Mouse (Mus musculus) left cerebral cortex, adult 8-10 months (tissue): ENCODE data around the gene Stk40. TPM values are rescaled to one million over a fixed set of nuclear protein-coding genes. Genes with fewer than 3 reads are reported as not detected.

ENCODE experiments used
- DNase-seq, 2 experiments: peaks; one replicate each; pipeline ENCODE4 v3.0.0; 2022; ENCODE audit warnings: low spot score in 2 of 2
- total RNA-seq, 4 experiments: library from RNA; stranded (reverse); gene quantifications; 2 replicates each; pipeline ENCODE4 v1.2.4; 2022

The Stk40 gene
- total RNA-seq, 4 experiments from 2014 or later = 28.8 to 37.6 (median 33.8) TPM

DNA sequence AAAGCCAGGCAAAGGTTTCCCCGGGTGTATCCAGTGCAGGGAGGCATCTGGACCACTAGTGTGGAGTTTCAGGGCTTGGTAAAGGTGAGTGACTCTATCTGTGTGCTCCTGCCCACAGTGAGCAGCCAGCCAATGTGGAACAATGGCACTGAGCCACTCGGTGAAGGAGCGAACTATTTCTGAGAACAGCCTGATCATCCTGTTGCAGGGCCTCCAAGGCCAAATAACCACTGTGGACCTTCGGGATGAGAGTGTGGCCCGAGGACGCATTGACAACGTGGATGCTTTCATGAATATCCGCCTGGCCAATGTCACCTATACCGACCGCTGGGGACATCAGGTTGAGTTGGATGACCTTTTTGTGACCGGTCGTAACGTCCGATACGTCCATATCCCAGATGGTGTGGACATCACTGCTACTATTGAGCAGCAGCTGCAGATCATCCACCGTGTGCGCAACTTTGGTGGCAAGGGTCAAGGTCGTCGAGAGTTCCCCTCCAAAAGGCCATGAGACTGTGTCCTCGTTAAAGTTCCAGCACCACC is 6.0 kb upstream of the Stk40 start:
- DNase-seq = no peak

GRCm38 (mm10) chr4:126099365-126099764 is 4.4 kb upstream of the Stk40 start:
- DNase-seq = no peak

DNA sequence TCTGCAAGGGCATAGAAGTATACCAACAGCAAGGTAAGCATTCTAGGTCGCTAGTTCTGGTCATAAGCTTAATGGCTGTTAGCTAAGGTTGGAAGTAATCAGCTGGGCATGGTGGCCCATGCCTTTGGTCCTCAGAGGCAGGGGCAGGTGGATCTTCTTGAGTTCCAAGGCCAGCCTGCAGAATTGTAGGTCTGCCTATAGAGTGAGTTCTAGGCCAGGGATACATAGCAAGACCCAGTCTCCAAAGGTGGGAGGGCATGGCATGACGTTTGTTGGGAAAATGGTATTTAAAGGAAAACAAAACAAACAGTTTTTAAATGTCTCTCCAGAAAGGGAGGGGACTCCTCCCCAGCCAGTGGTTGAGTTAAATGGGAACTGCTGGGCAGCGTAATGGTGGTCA is 3.0 kb upstream of the Stk40 start:
- no peak for DNase-seq

- DNase-seq = peak in 1 of 2 experiments; percentile 65
Measured at GRCm38 (mm10) chr4:126102061-126102841, 1.5 kb upstream of the Stk40 start.

- peak; percentile 60 to 89 for DNase-seq
Measured at GRCm38 (mm10) chr4:126103057-126103581, 638 bp upstream of the Stk40 start.

- peak in 1 of 2 experiments; percentile 42 for DNase-seq
Measured at GRCm38 (mm10) chr4:126104261-126105075, 711 bp downstream of the Stk40 start.

- no peak for DNase-seq
Measured at GRCm38 (mm10) chr4:126105131-126105783, 1.5 kb downstream of the Stk40 start.

DNA sequence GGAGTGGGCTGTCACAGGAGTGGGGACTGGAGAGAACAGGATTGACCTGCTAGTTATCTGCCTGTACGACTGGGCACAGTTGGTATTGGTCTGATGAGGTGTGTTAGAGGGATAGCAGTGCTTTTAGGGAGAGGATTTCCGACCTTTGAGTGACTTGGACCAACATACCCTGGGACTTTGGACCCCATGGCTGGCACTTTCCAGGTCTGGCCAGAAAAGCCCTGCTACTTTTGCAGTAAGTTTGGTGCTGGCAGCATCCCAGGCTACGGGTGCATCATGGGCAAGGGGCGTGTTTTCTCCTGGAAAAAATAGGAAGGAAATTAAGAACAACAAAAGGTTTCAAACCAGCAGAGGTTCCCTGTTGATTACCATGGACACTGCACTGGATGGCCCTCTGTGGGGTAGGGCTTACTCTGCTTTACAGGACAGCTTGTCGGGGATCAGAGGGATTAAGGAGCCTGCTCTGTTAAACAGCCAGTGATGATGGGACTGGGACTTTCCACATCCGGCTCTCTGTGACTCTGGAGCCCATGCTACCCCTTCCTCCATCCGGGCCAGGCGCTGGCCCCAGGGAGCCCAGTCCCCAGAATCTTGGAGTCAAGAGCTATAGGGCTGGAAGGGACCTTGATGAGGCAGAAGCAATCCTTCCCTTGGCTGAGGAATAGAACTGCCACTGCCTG is 4.4 kb downstream of the Stk40 start:
- no peak for DNase-seq

GRCm38 (mm10) chr4:126109613-126110373 is 6.0 kb downstream of the Stk40 start:
- no peak for DNase-seq

GRCm38 (mm10) chr4:126110374-126111152 is 6.8 kb downstream of the Stk40 start:
- DNase-seq = peak; percentile 62 to 84

- DNase-seq = no peak
Measured at GRCm38 (mm10) chr4:126111153-126111549, 7.4 kb downstream of the Stk40 start.

DNA sequence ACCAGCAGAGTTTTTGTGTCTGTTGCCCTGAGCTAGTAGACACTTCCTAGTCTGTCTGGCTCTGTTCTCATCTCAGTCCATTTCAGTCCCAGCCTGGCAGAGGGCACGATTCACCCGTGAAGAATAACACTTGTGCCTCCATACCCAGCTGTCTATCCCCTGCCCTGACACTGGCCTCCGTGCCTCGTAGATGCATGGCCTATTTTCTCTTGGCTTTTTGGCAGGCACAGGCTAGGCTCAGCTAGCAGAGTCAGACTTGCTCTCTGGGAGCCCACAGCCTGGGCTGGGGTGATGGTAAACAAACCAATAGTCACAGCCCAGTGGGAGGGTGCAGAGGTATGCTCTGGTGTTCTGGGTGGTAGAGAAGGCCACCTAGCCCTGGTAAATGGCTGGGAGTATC is 9.5 kb downstream of the Stk40 start:
- no peak for DNase-seq

DNA sequence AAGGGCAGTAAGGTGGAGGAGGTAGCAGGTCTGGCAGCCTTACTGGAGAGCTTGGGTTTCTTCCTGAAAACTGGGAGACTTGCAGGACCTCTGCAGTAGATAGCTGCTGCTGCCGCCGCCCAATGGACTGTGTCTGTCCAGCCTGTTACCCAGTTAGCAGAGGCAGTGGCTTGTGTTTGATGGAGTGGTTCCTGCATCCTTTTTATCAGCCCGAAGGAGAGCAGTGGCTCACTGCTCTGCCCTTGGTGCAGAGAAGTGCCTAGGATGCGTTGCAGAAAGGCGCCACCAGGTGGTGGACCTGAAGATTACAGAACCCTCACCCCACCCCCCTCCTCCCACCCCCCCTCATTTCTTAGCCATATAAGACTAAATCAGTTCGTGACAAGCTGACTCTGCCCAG is 10.2 kb downstream of the Stk40 start:
- no peak for DNase-seq

GRCm38 (mm10) chr4:126115411-126115810 is 11.7 kb downstream of the Stk40 start:
- no peak for DNase-seq

DNA sequence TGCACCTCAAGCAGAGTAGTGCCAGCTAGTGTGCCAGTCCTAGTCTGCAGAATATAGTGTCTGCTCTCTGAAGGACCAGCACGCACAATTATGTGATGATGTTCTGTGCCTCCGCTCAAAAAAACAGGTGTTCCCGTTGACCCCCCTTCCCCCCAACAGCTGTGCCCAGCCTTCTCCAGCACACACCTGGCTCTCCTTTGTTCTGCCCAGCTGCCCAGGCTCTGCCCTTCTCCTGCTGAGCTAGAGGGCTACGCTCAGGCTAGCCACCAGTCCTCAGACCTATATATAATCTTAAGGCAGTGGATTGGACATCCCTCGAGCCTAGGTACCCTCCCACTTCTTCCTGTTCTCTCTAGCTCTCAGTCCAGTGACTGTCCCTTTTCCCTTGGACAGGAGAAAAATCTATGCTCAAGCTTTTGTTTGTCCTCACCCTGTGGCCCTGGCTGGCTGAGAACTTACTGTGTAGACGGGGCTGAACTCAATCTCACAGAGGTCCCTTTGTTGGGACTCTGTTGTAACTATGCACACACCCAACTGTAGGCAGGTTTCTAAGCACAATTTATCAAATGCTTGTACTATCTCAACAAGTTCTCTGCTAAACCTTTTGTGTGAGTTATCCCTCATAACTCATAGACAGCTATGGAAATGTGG is 12.2 kb downstream of the Stk40 start:
- DNase-seq = no peak

DNA sequence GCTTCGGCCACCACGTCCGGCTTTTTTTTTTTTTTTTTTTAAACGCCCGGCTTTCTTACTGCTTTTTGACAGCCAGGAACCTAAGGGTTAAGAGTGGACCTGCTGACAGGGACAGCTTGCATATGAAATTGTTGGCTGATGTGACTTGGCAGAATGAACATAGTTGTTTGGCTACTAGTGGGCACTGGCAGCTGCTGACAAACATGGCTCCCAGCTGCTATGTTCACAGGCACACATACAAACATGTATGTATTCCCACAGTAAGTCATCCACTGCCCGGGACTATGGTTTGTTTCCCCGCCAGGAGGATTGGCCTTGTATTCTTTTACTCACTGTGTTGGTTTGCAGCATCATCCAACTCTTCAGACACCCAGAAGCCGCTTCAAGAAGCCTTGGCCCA is 13.4 kb downstream of the Stk40 start:
- DNase-seq = no peak

DNA sequence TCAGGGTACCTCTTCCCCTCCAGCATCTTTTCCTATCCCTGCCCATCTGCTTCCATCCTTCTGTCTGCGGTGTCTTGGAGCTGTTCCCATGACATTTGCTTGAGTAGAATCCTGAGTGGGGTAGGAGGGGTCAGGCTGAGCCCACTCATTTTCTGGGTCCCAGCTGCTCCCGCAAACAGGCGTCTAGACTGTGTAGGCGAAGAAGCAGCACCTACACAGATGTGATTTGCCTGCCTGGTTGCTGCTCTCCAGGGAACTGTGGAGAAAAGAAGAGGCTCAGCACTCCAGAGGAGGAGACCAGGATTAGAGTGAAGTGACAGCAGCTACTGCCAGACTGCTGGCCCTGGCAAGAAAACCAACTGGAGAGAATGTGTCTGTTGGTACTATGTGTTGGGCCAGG is 14.9 kb downstream of the Stk40 start:
- peak; percentile 46 to 93 for DNase-seq

GRCm38 (mm10) chr4:126119051-126119450 is 15.3 kb downstream of the Stk40 start:
- DNase-seq = no peak

DNA sequence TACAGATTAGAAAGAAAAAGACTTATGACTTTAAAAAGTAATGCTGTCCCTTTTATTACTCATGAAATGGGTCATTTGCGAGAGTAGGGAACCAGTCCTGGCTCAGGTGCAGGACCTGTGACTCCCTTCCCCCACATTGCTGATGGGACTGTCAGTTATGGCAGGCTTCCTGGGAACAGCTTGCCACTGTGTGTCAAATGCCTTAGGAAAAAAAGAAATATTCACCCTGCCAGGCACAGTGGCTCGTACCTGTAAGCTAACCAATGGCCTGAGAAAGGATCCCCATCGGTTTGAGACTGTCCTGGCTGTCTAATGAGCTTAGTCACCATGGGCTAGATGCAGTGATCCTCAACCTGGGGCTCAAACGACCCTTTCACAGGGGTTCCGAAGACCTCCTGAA is 16.3 kb downstream of the Stk40 start:
- DNase-seq = no peak
